Mouse (Mus musculus) heart, embryonic 16.5 days (tissue): ENCODE results near the gene Tln1. TPM values are rescaled to one million over a fixed set of nuclear protein-coding genes. Genes with fewer than 3 reads are reported as not detected.

Experiments used
- ATAC-seq: fragments of 200-750 bp; cut with Nextera tagmentation; replicated peaks from 2 replicates; pipeline ENCODE4 v1.8.0; 2017; ENCODE audit warnings: moderate number of reproducible peaks; ENCODE audit not compliant: insufficient read depth, low FRiP score; ENCODE audit errors: extremely low read depth
- H3K27ac ChIP-seq: fragments of 300-500 bp; sonication (generic); 2 replicates; pipeline ENCODE4 v1.5.1; 2014; ENCODE audit warnings: mild to moderate bottlenecking, low read length, control low read depth, moderate library complexity
- H3K27me3 ChIP-seq: fragments of 300-500 bp; sonication (generic); 2 replicates; pipeline ENCODE4 v1.6.1; 2014; ENCODE audit warnings: low read length, mixed read lengths; ENCODE audit not compliant: control insufficient read depth, insufficient read depth
- H3K36me3 ChIP-seq: fragments of 300-500 bp; sonication (generic); 2 replicates; pipeline ENCODE4 v1.6.1; 2014; ENCODE audit not compliant: control insufficient read depth, insufficient read depth
- H3K4me1 ChIP-seq: fragments of 300-500 bp; sonication (generic); 2 replicates; pipeline ENCODE4 v1.6.1; 2014; ENCODE audit warnings: low read length, mixed read lengths; ENCODE audit not compliant: control insufficient read depth, insufficient read depth
- H3K4me2 ChIP-seq: fragments of 300-500 bp; sonication (generic); 2 replicates; pipeline ENCODE4 v1.6.1; 2014; ENCODE audit warnings: low read depth, mild to moderate bottlenecking, control low read depth, low read length
- H3K4me3 ChIP-seq: fragments of 300-500 bp; sonication (generic); 2 replicates; pipeline ENCODE4 v1.5.1; 2014; ENCODE audit warnings: mild to moderate bottlenecking, control low read depth, low read length
- H3K9ac ChIP-seq: fragments of 300-500 bp; sonication (generic); 2 replicates; pipeline ENCODE4 v1.6.1; 2014; ENCODE audit warnings: low read length, control low read depth
- H3K9me3 ChIP-seq: fragments of 300-500 bp; sonication (generic); replicated peaks from 2 replicates; pipeline ENCODE4 v1.6.1; 2016; ENCODE audit warnings: low read length; ENCODE audit not compliant: control insufficient read depth
- WGBS: fragments of 180-500 bp; shearing (Covaris S2); extraction: QIAGEN DNeasy Blood & Tissue Kit; methylation state at CpG from one replicate; pipeline ENCODE4 v1.1.7; 2014; 5-methylcytosine and 5-hydroxymethylcytosine counted together
- polyA plus RNA-seq: library from polyadenylated mRNA; unstranded; fragments of >200 nt; fragmentation: Nextera tagmentation; extraction: Ambion mirVana; gene quantifications from 2 replicates; pipeline ENCODE4 v1.2.1, GENCODE M21; 2015

Gene Tln1
- polyA plus RNA-seq, 1 experiment from 2014 or later = 68.7 TPM

GRCm38 (mm10) chr4:43542044-43542443 lies 20.4 kb downstream of the Tln1 start:
- Histone ChIP-seq H3K27ac (no peak overlapping the region), H3K9ac (no peak overlapping the region), H3K4me2 (no peak overlapping the region), H3K4me1 (no peaks in the 10 kb centered on the region; the same call in 1 of the 2 replicates), H3K36me3 (peaks cover 95% of the 10 kb centered on the region), H3K4me3 (no peak overlapping the region), H3K27me3 (no peaks in the 10 kb centered on the region), H3K9me3 (no peaks in the 10 kb centered on the region)
- ATAC-seq = no peak
- 79% methylated on average over 3 of the region's 3 CpGs for WGBS

GRCm38 (mm10) chr4:43536031-43536430 lies 26.5 kb downstream of the Tln1 start:
- no peaks in the 10 kb centered on the region for H3K4me1 ChIP-seq
- no peak for ATAC-seq
- H3K4me2 ChIP-seq = no peak overlapping the region
- no peaks in the 10 kb centered on the region for H3K9me3 ChIP-seq
- WGBS = 85% methylated on average over 9 of the region's 9 CpGs
- no peak overlapping the region for H3K9ac ChIP-seq
- no peak overlapping the region for H3K27ac ChIP-seq
- no peak overlapping the region for H3K4me3 ChIP-seq
- no peaks in the 10 kb centered on the region for H3K27me3 ChIP-seq
- H3K36me3 ChIP-seq = peaks cover 95% of the 10 kb centered on the region

- 96% methylated on average over 8 of the region's 8 CpGs for WGBS
- no peak overlapping the region for H3K4me3 ChIP-seq
- peaks cover 3% of the 10 kb centered on the region; the same call in 1 of the 2 replicates for H3K4me1 ChIP-seq
- no peak overlapping the region for H3K4me2 ChIP-seq
- no peaks in the 10 kb centered on the region for H3K27me3 ChIP-seq
- H3K27ac ChIP-seq = no peak overlapping the region
- no peaks in the 10 kb centered on the region for H3K9me3 ChIP-seq
- ATAC-seq = no peak
- H3K36me3 ChIP-seq = peaks cover 94% of the 10 kb centered on the region
- H3K9ac ChIP-seq = no peak overlapping the region
These were observed 26.9 kb downstream of the Tln1 start for GRCm38 (mm10) chr4:43535628-43536027.

- ATAC-seq = no peak
- WGBS = 82% methylated on average over 9 of the region's 9 CpGs
- Histone ChIP-seq H3K9ac (no peak overlapping the region), H3K4me2 (no peak overlapping the region), H3K36me3 (peaks cover 71% of the 10 kb centered on the region), H3K27ac (no peak overlapping the region), H3K9me3 (no peaks in the 10 kb centered on the region), H3K27me3 (no peaks in the 10 kb centered on the region), H3K4me3 (no peak overlapping the region), H3K4me1 (peaks cover 10% of the 10 kb centered on the region; the same call in 1 of the 2 replicates)
These were observed 29.2 kb downstream of the Tln1 start for GRCm38 (mm10) chr4:43533270-43533669.

GRCm38 (mm10) chr4:43530581-43530980 lies 31.9 kb downstream of the Tln1 start:
- no peaks in the 10 kb centered on the region for H3K9me3 ChIP-seq
- no peaks in the 10 kb centered on the region for H3K27me3 ChIP-seq
- 16% methylated on average over 7 of the region's 7 CpGs for WGBS
- no peak overlapping the region for H3K4me2 ChIP-seq
- H3K36me3 ChIP-seq = peaks cover 48% of the 10 kb centered on the region
- peak overlapping the region; percentile 23; the same call in 1 of the 2 replicates for H3K27ac ChIP-seq
- no peak overlapping the region for H3K4me3 ChIP-seq
- no peak; the same call in 1 of the 2 replicates for ATAC-seq
- peaks cover 10% of the 10 kb centered on the region; the same call in 1 of the 2 replicates for H3K4me1 ChIP-seq
- no peak overlapping the region; the same call in 1 of the 2 replicates for H3K9ac ChIP-seq

- no peaks in the 10 kb centered on the region for H3K9me3 ChIP-seq
- no peak overlapping the region; the same call in 1 of the 2 replicates for H3K9ac ChIP-seq
- H3K27ac ChIP-seq = peak overlapping the region; percentile 33; the same call in 1 of the 2 replicates
- ATAC-seq = no peak
- peaks cover 43% of the 10 kb centered on the region for H3K36me3 ChIP-seq
- H3K4me3 ChIP-seq = no peak overlapping the region
- peaks cover 10% of the 10 kb centered on the region; the same call in 1 of the 2 replicates for H3K4me1 ChIP-seq
- no peak overlapping the region for H3K4me2 ChIP-seq
- H3K27me3 ChIP-seq = no peaks in the 10 kb centered on the region
- WGBS = 29% methylated on average over 8 of the region's 8 CpGs
These were observed 32.4 kb downstream of the Tln1 start for GRCm38 (mm10) chr4:43530081-43530501.

GRCm38 (mm10) chr4:43528487-43528886 lies 34.0 kb downstream of the Tln1 start:
- 79% methylated on average over 9 of the region's 9 CpGs for whole genome bisulfite sequencing
- Histone ChIP-seq H3K36me3 (peaks cover 27% of the 10 kb centered on the region), H3K4me3 (no peak overlapping the region), H3K27ac (no peak overlapping the region), H3K9me3 (no peaks in the 10 kb centered on the region), H3K4me2 (no peak overlapping the region), H3K27me3 (no peaks in the 10 kb centered on the region), H3K9ac (no peak overlapping the region), H3K4me1 (peaks cover 10% of the 10 kb centered on the region; the same call in 1 of the 2 replicates)
- no peak for ATAC-seq

- Histone ChIP-seq H3K4me2 (no peak overlapping the region), H3K9me3 (no peaks in the 10 kb centered on the region), H3K4me1 (peaks cover 10% of the 10 kb centered on the region; the same call in 1 of the 2 replicates), H3K4me3 (no peak overlapping the region), H3K36me3 (peaks cover 21% of the 10 kb centered on the region), H3K27ac (no peak overlapping the region), H3K9ac (no peak overlapping the region), H3K27me3 (no peaks in the 10 kb centered on the region)
- 65% methylated on average over 5 of the region's 5 CpGs for WGBS
- ATAC-seq = no peak
These were observed 34.6 kb downstream of the Tln1 start for GRCm38 (mm10) chr4:43527880-43528279.

- no peak overlapping the region for H3K9ac ChIP-seq
These were observed 42.5 kb downstream of the Tln1 start for GRCm38 (mm10) chr4:43519956-43520355.

More at GRCm38 (mm10) chr4:43519956-43520355, 42.5 kb downstream of the Tln1 start:
- ATAC-seq = 0 out of 2 replicates have a peak, but pooled peaks have one; percentile 29
- 12% methylated on average over 6 of the region's 6 CpGs for WGBS
- Histone ChIP-seq H3K36me3 (peaks cover 14% of the 10 kb centered on the region; the same call in 1 of the 2 replicates), H3K4me3 (peak overlapping the region; percentile 30; the same call in 1 of the 2 replicates), H3K27ac (peak overlapping the region; percentile 30), H3K4me1 (peaks cover 27% of the 10 kb centered on the region), H3K27me3 (no peaks in the 10 kb centered on the region), H3K9me3 (no peaks in the 10 kb centered on the region), H3K4me2 (peak overlapping the region; percentile 60)
